Mouse (Mus musculus) intestine, embryonic 14.5 days (tissue): Measurements from ENCODE around the gene Alkbh1. TPM values are rescaled to one million over a fixed set of nuclear protein-coding genes. Genes with fewer than 3 reads are reported as not detected.
A peak's percentile ranks its signal among the peaks of the same experiment; 100 is the strongest.

ENCODE experiments used
- ATAC-seq: fragments of 200-750 bp; cut with Nextera tagmentation; replicated peaks from 2 replicates; pipeline ENCODE4 v1.8.0; 2017; ENCODE audit warnings: low read depth, moderate number of reproducible peaks, moderate TSS enrichment, moderate library complexity; ENCODE audit not compliant: low FRiP score, low TSS enrichment
- DNase-seq: peaks from one replicate; pipeline ENCODE4 v3.0.0-alpha.2; 2018; ENCODE audit warnings: low spot score
- H3K27ac ChIP-seq: fragments of 300-500 bp; sonication (generic); 2 replicates; pipeline ENCODE4 v1.5.1; 2014; ENCODE audit warnings: low read depth, mild to moderate bottlenecking, control low read depth
- H3K27me3 ChIP-seq: fragments of 300-500 bp; sonication (generic); replicated peaks from 2 replicates; pipeline ENCODE4 v1.6.1; 2014; ENCODE audit warnings: low read length, control low read depth; ENCODE audit not compliant: control insufficient read depth, insufficient read depth
- H3K36me3 ChIP-seq: fragments of 300-500 bp; sonication (generic); 2 replicates; pipeline ENCODE4 v1.6.1; 2014; ENCODE audit warnings: low read length, control low read depth; ENCODE audit not compliant: control insufficient read depth, insufficient read depth
- H3K4me1 ChIP-seq: fragments of 300-500 bp; sonication (generic); replicated peaks from 2 replicates; pipeline ENCODE4 v1.6.1; 2014; ENCODE audit warnings: low read length, control low read depth, mixed read lengths; ENCODE audit not compliant: control insufficient read depth, insufficient read depth
- H3K4me2 ChIP-seq: fragments of 300-500 bp; sonication (generic); 2 replicates; pipeline ENCODE4 v1.6.1; 2014; ENCODE audit warnings: low read length
- H3K4me3 ChIP-seq: fragments of 300-500 bp; sonication (generic); 2 replicates; pipeline ENCODE4 v1.5.1; 2014; ENCODE audit warnings: low read depth, low read length, control low read depth, mixed read lengths
- H3K9ac ChIP-seq: fragments of 300-500 bp; sonication (generic); 2 replicates; pipeline ENCODE4 v1.6.1; 2014; ENCODE audit warnings: mild to moderate bottlenecking, low read length
- H3K9me3 ChIP-seq: fragments of 300-500 bp; sonication (generic); 2 replicates; pipeline ENCODE4 v1.6.1; 2016; ENCODE audit warnings: low read length, control low read depth; ENCODE audit not compliant: control insufficient read depth
- WGBS: fragments of 180-500 bp; shearing (Covaris S2); extraction: QIAGEN DNeasy Blood & Tissue Kit; methylation state at CpG from one replicate; pipeline ENCODE4 v1.1.7; 2014; 5-methylcytosine and 5-hydroxymethylcytosine counted together
- polyA plus RNA-seq: library from polyadenylated mRNA; unstranded; fragments of >200 nt; fragmentation: Nextera tagmentation; extraction: Ambion mirVana; gene quantifications from 2 replicates; pipeline ENCODE4 v1.2.1, GENCODE M21; 2014

Gene Alkbh1
- polyA plus RNA-seq, 1 experiment from 2014 or later: 58.0 TPM

DNA sequence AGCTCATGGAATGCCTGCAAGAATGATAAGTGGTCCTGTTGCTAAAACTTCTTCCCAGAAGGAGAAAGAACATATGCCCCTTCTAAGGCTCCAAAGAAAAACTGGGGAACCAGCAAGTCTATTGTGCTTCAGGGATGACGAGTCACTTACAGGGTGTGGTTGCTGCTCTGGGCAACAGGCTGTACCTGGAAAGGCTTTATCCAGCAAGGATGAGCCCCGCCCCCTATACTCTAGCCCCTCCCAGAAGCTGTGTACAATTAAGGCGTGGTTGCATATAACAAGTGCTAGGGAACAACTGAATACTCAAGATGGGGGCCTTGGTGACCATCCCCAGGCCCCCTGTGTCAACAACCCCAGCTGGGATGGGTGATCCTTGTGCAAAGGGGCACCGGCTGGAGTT lies 34.7 kb downstream of the Alkbh1 start:
- Histone ChIP-seq H3K4me1 (no peaks in the 10 kb centered on the region; the same call in none of the 2 replicates), H3K4me3 (no peak overlapping the region), H3K36me3 (no peaks in the 10 kb centered on the region), H3K27ac (no peak overlapping the region), H3K27me3 (no peaks in the 10 kb centered on the region), H3K9me3 (no peaks in the 10 kb centered on the region), H3K4me2 (no peak overlapping the region), H3K9ac (no peak overlapping the region)
- WGBS: 78% methylated on average over 4 of the region's 4 CpGs
- ATAC-seq: no peak
- DNase-seq: no peak

- Histone ChIP-seq H3K4me2 (peak overlapping the region; percentile 40), H3K36me3 (no peaks in the 10 kb centered on the region), H3K27ac (no peak overlapping the region), H3K9me3 (no peaks in the 10 kb centered on the region), H3K4me3 (no peak overlapping the region), H3K4me1 (no peaks in the 10 kb centered on the region; the same call in none of the 2 replicates), H3K27me3 (no peaks in the 10 kb centered on the region), H3K9ac (peak overlapping the region; percentile 25; the same call in 1 of the 2 replicates)
- ATAC-seq: peak; percentile 55; the same call in 1 of the 2 replicates
- DNase-seq: peak; percentile 62
- 27% methylated on average over 21 of the region's 21 CpGs for WGBS
These were observed 35.8 kb downstream of the Alkbh1 start for GRCm38 (mm10) chr12:87407869-87408605.

GRCm38 (mm10) chr12:87405721-87406120 lies 38.1 kb downstream of the Alkbh1 start:
- WGBS: 70% methylated on average over 3 of the region's 3 CpGs
- no peak overlapping the region for H3K9ac ChIP-seq
- H3K27me3 ChIP-seq: no peaks in the 10 kb centered on the region
- DNase-seq (no peak), ATAC-seq (no peak)
- no peaks in the 10 kb centered on the region for H3K36me3 ChIP-seq
- no peak overlapping the region for H3K27ac ChIP-seq
- H3K9me3 ChIP-seq: no peaks in the 10 kb centered on the region
- H3K4me1 ChIP-seq: no peaks in the 10 kb centered on the region; the same call in 1 of the 2 replicates
- H3K4me2 ChIP-seq: no peak overlapping the region
- H3K4me3 ChIP-seq: no peak overlapping the region

DNA sequence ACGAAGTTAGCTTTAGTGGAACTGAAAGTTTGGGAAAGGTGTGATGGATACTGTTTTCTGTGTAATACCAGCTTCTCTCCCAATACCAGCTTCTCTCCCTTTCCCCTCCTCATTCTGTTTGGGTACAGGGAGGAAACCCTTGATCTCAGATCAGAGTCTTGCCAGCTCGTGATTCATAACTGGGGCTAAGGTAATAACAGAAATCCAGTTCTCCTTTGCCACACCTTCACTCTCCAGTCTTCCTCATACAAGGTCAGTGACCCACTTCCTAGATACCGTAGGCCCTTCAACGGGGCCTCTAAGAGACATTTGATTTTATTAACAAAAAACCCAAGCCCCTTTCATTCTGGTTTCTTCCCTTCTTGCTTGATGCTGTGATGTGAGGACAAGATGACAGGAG lies 38.7 kb downstream of the Alkbh1 start:
- DNase-seq (no peak), ATAC-seq (no peak)
- Histone ChIP-seq H3K36me3 (no peaks in the 10 kb centered on the region), H3K4me1 (no peaks in the 10 kb centered on the region; the same call in 1 of the 2 replicates), H3K27ac (no peak overlapping the region), H3K9me3 (no peaks in the 10 kb centered on the region), H3K4me3 (no peak overlapping the region), H3K27me3 (no peaks in the 10 kb centered on the region), H3K4me2 (no peak overlapping the region), H3K9ac (no peak overlapping the region)
- WGBS: 86% methylated on average over 4 of the region's 4 CpGs

GRCm38 (mm10) chr12:87401883-87402282 lies 41.9 kb downstream of the Alkbh1 start:
- no peak for DNase-seq
- no peaks in the 10 kb centered on the region for H3K36me3 ChIP-seq
- H3K27me3 ChIP-seq: no peaks in the 10 kb centered on the region
- H3K27ac ChIP-seq: no peak overlapping the region
- H3K9ac ChIP-seq: no peak overlapping the region
- no peak overlapping the region for H3K4me2 ChIP-seq
- H3K9me3 ChIP-seq: no peaks in the 10 kb centered on the region
- H3K4me1 ChIP-seq: no peaks in the 10 kb centered on the region
- 57% methylated on average over 6 of the region's 6 CpGs for WGBS
- ATAC-seq: no peak
- H3K4me3 ChIP-seq: no peak overlapping the region

- ATAC-seq (peak; percentile 58; the same call in 1 of the 2 replicates), DNase-seq (no peak)
- Histone ChIP-seq H3K4me2 (no peak overlapping the region), H3K27me3 (no peaks in the 10 kb centered on the region), H3K9me3 (no peaks in the 10 kb centered on the region), H3K9ac (no peak overlapping the region), H3K36me3 (no peaks in the 10 kb centered on the region), H3K27ac (no peak overlapping the region), H3K4me1 (no peaks in the 10 kb centered on the region), H3K4me3 (no peak overlapping the region)
- WGBS: 79% methylated on average over 10 of the region's 10 CpGs
These were observed 44.5 kb downstream of the Alkbh1 start for GRCm38 (mm10) chr12:87399119-87399819.

GRCm38 (mm10) chr12:87397811-87398417 lies 45.9 kb downstream of the Alkbh1 start:
- Histone ChIP-seq H3K27ac (no peak overlapping the region), H3K27me3 (no peaks in the 10 kb centered on the region), H3K9ac (no peak overlapping the region), H3K36me3 (no peaks in the 10 kb centered on the region), H3K4me3 (no peak overlapping the region), H3K9me3 (no peaks in the 10 kb centered on the region), H3K4me2 (no peak overlapping the region), H3K4me1 (no peaks in the 10 kb centered on the region)
- WGBS: 61% methylated on average over 4 of the region's 4 CpGs
- no peak for DNase-seq
- ATAC-seq: no peak

GRCm38 (mm10) chr12:87397126-87397525 lies 46.7 kb downstream of the Alkbh1 start:
- H3K27me3 ChIP-seq: no peaks in the 10 kb centered on the region
- 86% methylated on average over 4 of the region's 4 CpGs for WGBS
- H3K27ac ChIP-seq: no peak overlapping the region
- DNase-seq: no peak
- no peaks in the 10 kb centered on the region for H3K36me3 ChIP-seq
- no peak overlapping the region for H3K4me3 ChIP-seq
- no peaks in the 10 kb centered on the region for H3K4me1 ChIP-seq
- no peak overlapping the region for H3K4me2 ChIP-seq
- no peak overlapping the region for H3K9ac ChIP-seq
- no peak for ATAC-seq
- H3K9me3 ChIP-seq: no peaks in the 10 kb centered on the region
